Mouse (Mus musculus): ENCODE results near the gene Map3k9. TPM values are rescaled to one million over a fixed set of nuclear protein-coding genes. Genes with fewer than 3 reads are reported as not detected.

Gene Map3k9
- polyA plus RNA-seq, 1 experiment from 2014 or later = 1.7 TPM

DNA sequence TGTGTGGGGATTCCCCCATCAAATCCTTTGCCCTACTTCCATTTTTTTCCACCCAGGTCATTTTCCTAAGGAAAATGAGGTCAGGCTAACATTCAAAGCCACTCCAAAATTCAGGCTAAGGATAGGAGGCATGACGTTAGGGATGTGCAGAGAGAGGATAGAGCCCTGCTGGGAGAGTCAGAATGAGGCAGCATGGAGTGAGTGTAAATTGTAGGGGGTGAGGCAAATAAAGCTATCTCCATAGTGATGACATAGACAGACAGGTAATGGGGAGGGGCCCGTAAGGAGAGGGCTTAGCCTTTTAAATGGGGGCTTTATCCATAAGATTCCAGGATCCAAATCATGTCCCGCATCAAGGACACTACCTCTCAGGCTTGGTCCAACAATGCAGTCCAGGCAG is 95.0 kb downstream of the Map3k9 start:
- no peaks in the 10 kb centered on the region for H3K4me1 ChIP-seq (ENCODE audit: control insufficient read depth, insufficient read depth, low read length)
- no peak overlapping the region for H3K27ac ChIP-seq (ENCODE audit: low read length)
- no peak overlapping the region for H3K9ac ChIP-seq (ENCODE audit: low read length)
- no peaks in the 10 kb centered on the region for H3K27me3 ChIP-seq (ENCODE audit: control insufficient read depth, insufficient read depth, low read length)
- no peaks in the 10 kb centered on the region for H3K9me3 ChIP-seq (replicated peaks; ENCODE audit: control insufficient read depth, low read length)
- no peak for ATAC-seq (ENCODE audit: insufficient read depth, low FRiP score)
- 55% methylated on average over 3 of the region's 3 CpGs for WGBS
- no peak overlapping the region for H3K4me2 ChIP-seq (ENCODE audit: low read depth, low read length)
- H3K36me3 ChIP-seq (ENCODE audit: control insufficient read depth, insufficient read depth, low read length) = no peaks in the 10 kb centered on the region
- H3K4me3 ChIP-seq (replicated peaks; ENCODE audit: low read length) = no peak overlapping the region

DNA sequence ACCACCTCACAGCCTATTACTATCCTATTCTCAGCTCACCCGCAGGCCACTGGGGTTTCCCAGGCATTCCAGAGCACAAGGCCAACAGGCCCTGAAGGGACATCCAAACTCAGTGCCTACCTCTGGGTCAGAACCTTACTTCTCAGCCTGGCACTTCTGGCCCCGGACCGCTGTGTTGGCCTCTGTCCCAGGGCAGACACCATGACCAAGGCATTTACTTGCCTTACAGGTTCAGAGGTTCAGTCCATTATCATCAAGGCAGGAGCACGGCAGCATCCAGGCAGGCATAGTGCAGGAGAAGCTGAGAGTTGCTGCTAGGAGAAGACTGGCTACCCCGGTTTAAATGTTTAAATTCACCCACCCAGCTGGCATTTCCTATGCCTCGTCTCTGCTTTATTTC is 96.9 kb downstream of the Map3k9 start:
- Histone ChIP-seq H3K4me3 (replicated peaks; ENCODE audit: low read length) (no peak overlapping the region), H3K9me3 (replicated peaks; ENCODE audit: control insufficient read depth, low read length) (no peaks in the 10 kb centered on the region), H3K4me1 (ENCODE audit: control insufficient read depth, insufficient read depth, low read length) (no peaks in the 10 kb centered on the region), H3K36me3 (ENCODE audit: control insufficient read depth, insufficient read depth, low read length) (no peaks in the 10 kb centered on the region), H3K9ac (ENCODE audit: low read length) (no peak overlapping the region), H3K27me3 (ENCODE audit: control insufficient read depth, insufficient read depth, low read length) (no peaks in the 10 kb centered on the region), H3K4me2 (ENCODE audit: low read depth, low read length) (no peak overlapping the region), H3K27ac (ENCODE audit: low read length) (no peak overlapping the region)
- no peak for ATAC-seq (ENCODE audit: insufficient read depth, low FRiP score)
- 79% methylated on average over 6 of the region's 6 CpGs for WGBS

DNA sequence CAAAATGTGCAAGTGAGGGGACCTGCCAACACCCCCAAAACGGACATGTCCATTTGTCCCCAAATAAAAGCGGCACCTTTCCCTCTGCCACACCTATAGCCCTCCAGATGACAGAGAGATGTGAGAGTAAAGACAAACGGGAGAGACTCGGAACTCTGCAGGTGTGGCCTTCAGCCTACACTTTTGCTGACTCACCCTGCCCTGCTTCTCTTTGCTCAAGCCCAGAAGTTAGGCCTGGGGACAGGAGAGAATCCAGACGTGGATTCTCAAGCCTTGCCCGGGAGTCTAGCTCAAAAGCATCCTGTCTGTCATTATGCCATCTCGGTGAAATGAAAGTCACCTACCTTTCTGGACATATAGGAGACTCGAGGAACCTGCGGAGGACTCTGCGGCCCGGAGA is 97.6 kb downstream of the Map3k9 start:
- WGBS = 57% methylated on average over 11 of the region's 11 CpGs
- H3K4me1 ChIP-seq (ENCODE audit: control insufficient read depth, insufficient read depth, low read length) = no peaks in the 10 kb centered on the region
- no peak for ATAC-seq (ENCODE audit: insufficient read depth, low FRiP score)

DNA sequence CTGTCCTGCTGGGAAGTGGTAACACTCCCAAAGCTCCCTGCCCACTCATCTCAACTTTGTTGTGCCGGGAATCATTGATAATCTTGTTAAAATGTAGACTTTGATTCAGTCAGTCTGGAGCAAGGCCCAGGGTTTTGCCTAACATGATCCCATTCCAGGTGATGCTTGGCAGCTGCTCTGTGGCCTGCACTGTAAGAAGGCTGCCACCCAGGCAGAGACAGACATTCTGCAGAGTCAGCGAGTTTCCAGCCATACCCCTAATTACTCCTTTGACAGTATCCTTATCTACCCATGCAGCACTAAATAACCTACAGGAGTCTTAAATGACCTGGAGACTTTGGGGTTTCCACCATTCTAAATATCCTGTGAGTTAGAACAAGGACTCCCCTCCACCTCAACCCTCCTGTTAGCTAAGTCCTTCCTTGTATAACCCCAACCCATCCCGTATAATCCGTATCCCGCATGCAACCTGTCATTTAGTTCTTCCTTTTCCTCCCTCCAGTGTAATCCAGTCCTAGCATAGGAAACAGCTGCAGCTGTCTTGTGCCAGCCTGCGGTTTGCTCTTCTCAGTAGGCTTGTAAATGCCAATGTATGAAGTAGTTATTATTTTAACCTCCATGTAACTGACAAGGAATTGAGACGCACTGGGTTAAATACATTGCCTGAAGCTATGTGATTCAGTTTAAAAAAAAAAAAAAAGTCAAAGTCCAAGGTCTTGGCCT is 101.0 kb downstream of the Map3k9 start:
- Histone ChIP-seq H3K9me3 (replicated peaks; ENCODE audit: control insufficient read depth, low read length) (no peaks in the 10 kb centered on the region), H3K4me3 (replicated peaks; ENCODE audit: low read length) (no peak overlapping the region), H3K4me1 (ENCODE audit: control insufficient read depth, insufficient read depth, low read length) (no peaks in the 10 kb centered on the region), H3K36me3 (ENCODE audit: control insufficient read depth, insufficient read depth, low read length) (no peaks in the 10 kb centered on the region), H3K27ac (ENCODE audit: low read length) (no peak overlapping the region), H3K27me3 (ENCODE audit: control insufficient read depth, insufficient read depth, low read length) (no peaks in the 10 kb centered on the region), H3K9ac (ENCODE audit: low read length) (no peak overlapping the region), H3K4me2 (ENCODE audit: low read depth, low read length) (no peak overlapping the region)
- WGBS = 63% methylated on average over 7 of the region's 7 CpGs
- no peak for ATAC-seq (ENCODE audit: insufficient read depth, low FRiP score)

More for the DNA sequence above, 97.6 kb downstream of the Map3k9 start:
- Histone ChIP-seq H3K36me3 (ENCODE audit: control insufficient read depth, insufficient read depth, low read length) (no peaks in the 10 kb centered on the region), H3K4me3 (replicated peaks; ENCODE audit: low read length) (no peak overlapping the region), H3K9me3 (replicated peaks; ENCODE audit: control insufficient read depth, low read length) (no peaks in the 10 kb centered on the region), H3K27me3 (ENCODE audit: control insufficient read depth, insufficient read depth, low read length) (no peaks in the 10 kb centered on the region), H3K27ac (ENCODE audit: low read length) (no peak overlapping the region), H3K4me2 (ENCODE audit: low read depth, low read length) (no peak overlapping the region), H3K9ac (ENCODE audit: low read length) (no peak overlapping the region)

DNA sequence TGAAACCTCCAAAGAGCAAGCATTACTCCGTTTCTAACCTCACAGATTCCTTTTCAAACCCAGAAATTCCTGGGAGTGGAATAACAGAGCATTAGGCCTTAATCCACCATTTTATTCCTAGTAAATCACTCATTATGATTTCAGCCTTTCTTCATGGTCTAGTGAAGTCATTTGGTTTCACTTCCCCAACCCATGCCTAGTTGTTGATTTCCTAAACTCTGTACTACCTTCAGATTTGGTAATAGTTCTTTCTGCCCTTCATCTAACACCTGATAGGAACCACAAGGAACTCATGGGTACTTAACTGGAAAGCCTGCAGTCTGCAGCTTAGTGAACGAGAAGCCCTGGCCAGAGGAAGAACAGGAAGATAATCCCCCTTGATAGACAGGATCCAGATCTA is 105.4 kb downstream of the Map3k9 start:
- WGBS = 50% methylated on average over 2 of the region's 2 CpGs
- Histone ChIP-seq H3K9me3 (replicated peaks; ENCODE audit: control insufficient read depth, low read length) (no peaks in the 10 kb centered on the region), H3K27me3 (ENCODE audit: control insufficient read depth, insufficient read depth, low read length) (no peaks in the 10 kb centered on the region), H3K4me1 (ENCODE audit: control insufficient read depth, insufficient read depth, low read length) (no peaks in the 10 kb centered on the region), H3K4me2 (ENCODE audit: low read depth, low read length) (no peak overlapping the region), H3K36me3 (ENCODE audit: control insufficient read depth, insufficient read depth, low read length) (no peaks in the 10 kb centered on the region), H3K4me3 (replicated peaks; ENCODE audit: low read length) (no peak overlapping the region), H3K9ac (ENCODE audit: low read length) (no peak overlapping the region), H3K27ac (ENCODE audit: low read length) (no peak overlapping the region)
- no peak for ATAC-seq (ENCODE audit: insufficient read depth, low FRiP score)

Other genes starting within 250 kb of the Map3k9 start
- 25.4 and 27.8 TPM in 2 replicates for gene Gm20498, start 248.3 kb downstream of the Map3k9 start, polyA plus RNA-seq (2015; fragmentation: Nextera tagmentation; extraction: Ambion mirVana)
- gene Synj2bp, start 248.3 kb downstream of the Map3k9 start, polyA plus RNA-seq (2015; fragmentation: Nextera tagmentation; extraction: Ambion mirVana) = 36.8 and 37.0 TPM in 2 replicates
- 0.17 and 0.22 TPM in 2 replicates for gene Adam21, start 212.7 kb downstream of the Map3k9 start, polyA plus RNA-seq (2015; fragmentation: Nextera tagmentation; extraction: Ambion mirVana)
- 55.0 and 55.5 TPM in 2 replicates for gene Med6, start 186.2 kb downstream of the Map3k9 start, polyA plus RNA-seq (2015; fragmentation: Nextera tagmentation; extraction: Ambion mirVana)
- 6.8 and 7.6 TPM in 2 replicates for gene Ttc9, start 149.9 kb downstream of the Map3k9 start, polyA plus RNA-seq (2015; fragmentation: Nextera tagmentation; extraction: Ambion mirVana)
- 10.3 and 10.8 TPM in 2 replicates for gene Pcnx, start 78.8 kb upstream of the Map3k9 start, polyA plus RNA-seq (2015; fragmentation: Nextera tagmentation; extraction: Ambion mirVana)

Measured in stomach, embryonic 16.5 days (tissue).